Mouse (Mus musculus): ENCODE results near the gene Brap.

- no peak for TF ChIP-seq CTCF (IDR thresholded peaks at IDR 0.05; ENCODE audit: low read depth, low read length)
- no peak for TF ChIP-seq GATA1 (IDR thresholded peaks at IDR 0.05; ENCODE audit: borderline replicate concordance, low read length)
- TF ChIP-seq TAL1 (conservative IDR thresholded peaks at IDR 0.05; ENCODE audit: low read depth, low read length) = no peak
- TF ChIP-seq GATA2 (IDR thresholded peaks at IDR 0.05; ENCODE audit: borderline replicate concordance, low read depth, low read length) = no peak
Observed at GRCm38 (mm10) chr5:121736641-121737040, 76.3 kb downstream of the Brap start.
